Mouse (Mus musculus) urinary bladder, adult 18-20 months (tissue): ENCODE data around the gene Gm21958.
A peak's percentile ranks its signal among the peaks of the same experiment; 100 is the strongest.
"Not testable (repeated sequence)": the region's sequence is repeated elsewhere in the genome, so short reads cannot be mapped to it uniquely, and the experiment has no call there.

Experiments
- DNase-seq, 2 experiments: peaks; one replicate each; pipeline ENCODE4 v3.0.0; 2022; ENCODE audit warnings: low spot score in 2 of 2, mixed read lengths in 2 of 2

Gene Gm21958

DNA sequence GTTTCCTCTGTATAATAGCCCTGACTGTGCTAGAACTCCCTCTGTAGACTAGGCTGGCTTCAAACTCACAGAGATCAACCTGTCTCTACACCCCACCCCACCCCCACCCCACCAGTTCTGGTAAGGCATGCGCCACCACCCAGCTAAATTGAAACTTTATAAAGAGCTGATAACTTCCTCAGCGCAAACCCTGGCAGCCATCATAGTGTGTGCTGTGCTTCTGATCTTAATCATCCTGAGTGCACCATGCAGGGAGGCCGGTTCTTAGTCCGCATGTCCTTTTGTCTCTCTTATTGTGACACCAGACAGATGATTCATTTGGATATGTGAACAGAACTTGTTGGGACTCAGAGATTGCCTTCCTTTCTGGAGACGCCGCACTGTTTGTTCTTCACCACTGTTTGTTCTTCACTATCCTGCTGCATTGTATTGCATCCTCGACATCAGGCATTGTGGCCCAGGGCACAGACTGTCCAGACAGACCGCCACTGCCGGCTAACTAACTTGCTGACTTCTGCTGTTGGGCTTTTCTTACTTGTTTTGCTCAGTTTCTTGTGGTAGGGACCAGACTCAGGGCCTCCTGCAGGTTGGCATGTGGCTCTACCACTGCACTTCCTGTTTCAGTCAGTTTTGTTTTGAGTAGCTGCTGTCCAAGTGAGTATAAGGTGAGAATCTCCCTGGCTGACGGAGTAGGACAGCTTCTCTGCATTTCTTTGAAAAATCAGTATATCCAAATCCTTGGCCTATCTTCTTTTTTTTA is 9.8 kb upstream of the Gm21958 start:
- DNase-seq = peak in 1 of 2 experiments; percentile 8

DNA sequence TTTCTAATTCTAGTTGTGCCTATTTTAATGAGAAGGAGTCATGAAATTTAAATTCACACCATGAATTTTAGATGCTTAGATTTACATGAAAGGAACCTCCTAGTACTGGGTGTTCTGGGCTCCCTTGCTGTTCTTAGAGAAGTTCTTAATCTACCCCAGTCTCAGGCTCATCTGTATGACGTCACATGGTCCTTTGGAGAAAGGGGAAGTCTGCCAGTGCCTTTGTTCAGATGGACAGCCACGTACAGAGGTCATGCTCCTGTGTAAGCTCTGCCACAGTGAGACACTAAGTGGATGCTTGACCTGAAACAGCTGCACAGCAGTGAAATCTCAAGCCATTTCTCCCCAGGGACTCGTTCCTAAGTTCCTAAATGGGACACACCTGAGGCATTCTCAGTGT is 4.8 kb upstream of the Gm21958 start:
- no peak for DNase-seq

DNA sequence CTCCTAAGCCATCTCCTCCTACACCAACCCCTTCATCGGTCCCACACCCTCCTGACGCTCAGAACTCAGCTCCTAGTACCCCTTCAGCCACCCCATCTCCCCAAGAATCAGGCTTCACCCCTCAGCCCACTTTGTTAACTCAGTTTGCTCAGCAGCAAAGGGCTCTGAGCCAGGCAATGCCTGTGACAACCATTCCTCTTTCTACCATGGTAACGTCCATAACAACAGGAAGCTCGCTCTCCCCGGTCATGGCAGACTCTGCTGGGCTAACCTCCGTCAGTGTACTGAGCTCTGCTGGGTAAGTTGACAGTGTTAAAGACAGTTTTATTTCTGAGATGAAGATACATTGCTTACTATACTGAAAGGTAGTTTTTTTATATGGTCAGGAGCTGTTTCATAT is 3.2 kb upstream of the Gm21958 start:
- no peak for DNase-seq

DNA sequence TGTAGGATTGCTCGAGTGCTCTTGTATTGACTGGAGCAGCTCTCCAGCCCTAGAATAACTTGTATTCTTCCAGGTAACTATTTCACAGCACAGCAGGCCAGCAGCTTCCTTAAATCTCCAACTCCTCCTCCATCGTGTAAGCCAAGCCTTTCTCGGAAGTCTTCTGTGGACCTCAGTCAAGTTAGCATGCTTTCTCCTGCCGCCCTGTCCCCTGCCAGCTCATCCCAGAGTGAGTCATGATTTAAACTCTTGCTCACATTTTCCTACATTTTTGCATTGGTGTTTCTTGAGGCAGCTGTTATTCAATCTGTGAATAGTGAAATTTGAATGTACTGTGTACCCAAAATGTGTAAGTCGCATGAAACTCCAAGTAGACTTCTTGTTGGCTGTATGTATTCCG is 1.3 kb upstream of the Gm21958 start:
- no peak for DNase-seq

DNA sequence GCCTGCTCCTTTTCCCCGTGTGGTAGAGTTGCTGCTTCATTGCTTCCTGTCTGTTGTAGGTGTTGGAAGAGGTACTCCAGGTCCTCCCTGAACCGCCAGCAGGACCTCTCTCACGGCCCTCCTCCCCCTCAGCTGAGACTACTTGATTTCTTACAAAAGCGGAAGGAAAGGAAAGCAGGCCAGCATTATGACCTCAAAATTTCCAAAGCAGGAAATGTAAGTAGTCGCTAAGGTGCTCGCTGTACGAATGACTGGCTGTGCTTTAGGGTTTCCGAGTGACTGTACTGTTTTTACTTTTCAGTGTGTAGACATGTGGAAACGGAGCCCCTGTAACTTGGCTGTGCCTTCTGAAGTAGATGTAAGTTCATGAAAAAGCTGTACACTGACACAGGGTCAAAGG is 5.2 kb downstream of the Gm21958 start:
- no peak for DNase-seq

DNA sequence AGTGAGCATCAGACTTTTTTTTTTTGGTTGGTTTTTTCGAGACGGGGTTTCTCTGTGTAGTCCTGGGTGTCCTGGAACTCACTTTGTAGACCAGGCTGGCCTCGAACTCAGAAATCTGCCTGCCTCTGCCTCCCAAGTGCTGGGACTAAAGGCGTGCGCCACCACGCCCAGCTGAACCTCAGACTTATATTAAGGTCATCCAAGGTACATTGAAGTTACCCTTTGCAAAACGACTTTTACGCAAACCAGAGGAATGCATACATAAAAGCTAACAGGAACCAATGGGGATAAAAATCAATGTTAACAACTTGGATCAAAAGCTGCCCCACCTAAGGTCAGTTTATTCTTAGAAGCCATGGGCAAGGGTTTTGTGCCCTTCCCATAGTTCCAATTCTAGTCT is 10.0 kb downstream of the Gm21958 start:
- not testable (repeated sequence) for DNase-seq

DNA sequence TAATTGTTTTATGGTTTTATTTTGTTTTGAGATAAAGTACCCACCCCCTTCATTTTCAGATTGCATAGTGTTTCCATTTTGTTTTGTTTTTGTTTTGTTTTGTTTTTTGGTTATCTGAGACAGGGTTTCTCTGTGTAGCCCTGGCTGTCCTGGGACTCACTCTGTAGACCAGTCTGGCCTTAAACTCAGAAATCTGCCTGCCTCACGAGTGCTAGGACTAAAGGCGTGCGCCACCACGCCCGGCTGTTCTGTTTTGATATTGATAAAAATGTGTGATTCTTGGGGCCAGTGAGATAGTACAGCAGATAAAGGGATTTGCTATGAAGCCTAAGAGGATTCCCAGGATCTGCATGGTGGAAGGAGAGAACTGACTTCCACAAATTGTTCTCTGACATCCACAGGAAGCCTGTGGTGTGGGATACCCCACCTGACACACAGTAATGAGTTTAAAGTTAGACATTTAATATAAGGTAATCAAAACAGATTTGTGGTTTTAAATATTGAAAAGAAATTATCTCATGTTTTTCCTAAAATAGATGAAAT is 14.3 kb downstream of the Gm21958 start:
- no peak for DNase-seq

DNA sequence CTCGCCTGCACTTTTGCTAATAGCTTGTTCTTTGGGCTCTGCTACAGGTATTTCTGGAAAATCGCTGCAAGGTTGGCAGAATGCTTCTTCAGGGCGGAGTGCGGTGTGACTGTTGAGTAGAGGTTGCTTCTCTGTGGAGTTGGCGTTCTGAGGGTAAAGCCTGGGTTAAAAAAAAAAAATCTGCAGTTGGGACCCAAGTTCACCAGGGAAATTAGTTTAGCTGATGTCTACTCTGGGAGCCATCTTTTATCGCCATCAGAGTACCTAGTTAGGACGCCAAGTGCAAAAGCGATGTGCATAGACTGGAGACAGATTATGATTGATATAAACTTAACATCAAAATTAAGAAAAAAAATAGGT is 21.1 kb downstream of the Gm21958 start:
- DNase-seq = no peak

DNA sequence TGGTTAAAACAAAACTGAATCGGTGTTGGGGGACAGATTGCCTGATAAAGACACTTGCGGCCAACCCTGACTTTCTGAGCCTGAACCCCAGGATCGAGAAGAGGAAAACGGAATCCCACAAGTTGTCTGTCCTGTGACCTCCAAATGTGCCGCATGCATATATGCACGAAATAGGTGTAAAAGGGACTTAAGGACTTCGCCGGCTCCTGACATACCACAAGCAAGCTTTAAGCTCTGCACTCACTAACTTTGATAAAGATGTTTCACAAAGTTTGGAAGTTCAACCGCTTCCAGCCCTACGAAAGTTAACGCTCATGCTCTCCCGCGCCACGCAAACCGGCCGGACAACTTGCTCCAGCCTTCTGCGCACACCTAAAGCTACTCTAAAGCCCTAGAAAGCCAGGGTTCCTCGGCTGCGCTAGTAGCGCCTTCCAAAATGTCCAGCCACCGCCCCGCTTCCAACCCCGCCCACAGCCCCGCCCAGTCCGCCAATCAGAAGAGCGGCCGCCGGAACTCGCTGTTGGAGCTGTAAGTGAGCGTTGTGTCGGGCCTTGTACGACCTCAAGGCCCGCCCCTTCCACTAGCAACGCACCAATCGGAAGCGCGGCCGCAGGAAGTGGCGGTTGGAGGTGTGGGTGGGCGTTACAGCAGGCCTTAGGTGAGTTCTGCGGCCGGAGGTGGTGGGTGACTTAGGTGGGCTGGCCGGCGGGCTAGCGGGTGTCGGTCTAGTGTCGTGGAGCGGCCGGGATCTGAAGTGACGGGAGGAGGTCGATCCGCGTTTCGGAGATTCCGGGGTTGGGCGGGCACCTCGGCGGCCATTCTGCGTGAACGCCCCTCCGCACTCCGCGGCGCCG is 21.7 kb downstream of the Gm21958 start, which contains the start of gene Supt20:
Supt20 (plus strand) TSS at position 606 of the 854 bp plus-strand sequence.
- DNase-seq = peak; percentile 86 to 88

DNA sequence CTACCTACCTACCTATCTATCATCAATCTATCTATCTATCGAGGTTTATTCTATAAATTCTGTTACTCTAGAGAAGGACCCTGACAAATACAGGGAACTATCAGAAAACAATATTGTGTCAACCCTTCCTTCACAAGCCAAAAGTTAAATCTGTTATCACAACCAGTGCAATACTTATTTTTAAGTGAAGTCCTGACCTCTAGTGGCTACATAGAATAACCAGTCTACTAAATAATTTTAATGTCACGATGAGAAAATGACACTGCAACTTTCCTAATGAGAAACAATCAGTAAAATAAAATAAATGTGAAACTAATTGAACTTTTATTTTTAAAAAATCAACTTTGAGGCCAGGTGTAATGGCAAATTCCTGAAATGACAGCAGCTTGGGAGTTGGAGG is 25.1 kb downstream of the Gm21958 start:
- no peak for DNase-seq

DNA sequence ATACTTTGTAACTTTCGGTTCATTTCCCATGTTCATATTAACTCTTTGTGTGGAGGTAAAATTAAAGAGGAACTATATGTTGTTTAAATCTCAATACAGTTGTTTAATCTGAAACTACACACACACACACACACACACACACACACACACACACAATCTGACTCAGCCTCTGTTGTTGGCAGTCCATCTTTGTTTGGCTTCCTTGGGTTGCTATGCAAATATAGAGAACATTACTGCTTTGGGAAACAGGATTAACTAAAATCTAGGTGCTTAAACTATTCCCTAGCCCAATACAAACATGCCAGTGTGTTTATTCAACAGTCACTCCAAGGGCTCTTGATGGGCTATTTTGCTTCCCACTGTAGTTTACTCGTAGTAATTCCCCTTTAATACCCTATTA is 26.9 kb downstream of the Gm21958 start:
- peak in 1 of 2 experiments; percentile 29 for DNase-seq

DNA sequence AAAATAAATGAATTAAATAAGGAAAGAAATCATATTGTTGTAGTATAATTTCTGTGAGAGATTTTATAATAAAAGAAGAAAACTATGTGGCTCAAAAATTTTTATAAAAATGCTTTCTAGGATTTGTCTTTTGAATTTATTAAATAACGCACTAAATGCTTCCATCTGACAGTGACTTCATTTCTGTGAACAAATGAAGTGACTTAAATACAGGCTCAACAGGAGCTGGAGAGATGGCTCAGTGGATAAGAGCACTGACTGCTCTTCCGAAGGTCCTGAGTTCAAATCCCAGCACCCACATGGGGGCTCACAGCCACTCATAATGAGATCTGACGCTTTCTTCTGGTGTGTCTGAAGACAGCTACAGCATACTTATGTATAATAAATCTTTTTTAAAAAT is 29.0 kb downstream of the Gm21958 start:
- DNase-seq = no peak

DNA sequence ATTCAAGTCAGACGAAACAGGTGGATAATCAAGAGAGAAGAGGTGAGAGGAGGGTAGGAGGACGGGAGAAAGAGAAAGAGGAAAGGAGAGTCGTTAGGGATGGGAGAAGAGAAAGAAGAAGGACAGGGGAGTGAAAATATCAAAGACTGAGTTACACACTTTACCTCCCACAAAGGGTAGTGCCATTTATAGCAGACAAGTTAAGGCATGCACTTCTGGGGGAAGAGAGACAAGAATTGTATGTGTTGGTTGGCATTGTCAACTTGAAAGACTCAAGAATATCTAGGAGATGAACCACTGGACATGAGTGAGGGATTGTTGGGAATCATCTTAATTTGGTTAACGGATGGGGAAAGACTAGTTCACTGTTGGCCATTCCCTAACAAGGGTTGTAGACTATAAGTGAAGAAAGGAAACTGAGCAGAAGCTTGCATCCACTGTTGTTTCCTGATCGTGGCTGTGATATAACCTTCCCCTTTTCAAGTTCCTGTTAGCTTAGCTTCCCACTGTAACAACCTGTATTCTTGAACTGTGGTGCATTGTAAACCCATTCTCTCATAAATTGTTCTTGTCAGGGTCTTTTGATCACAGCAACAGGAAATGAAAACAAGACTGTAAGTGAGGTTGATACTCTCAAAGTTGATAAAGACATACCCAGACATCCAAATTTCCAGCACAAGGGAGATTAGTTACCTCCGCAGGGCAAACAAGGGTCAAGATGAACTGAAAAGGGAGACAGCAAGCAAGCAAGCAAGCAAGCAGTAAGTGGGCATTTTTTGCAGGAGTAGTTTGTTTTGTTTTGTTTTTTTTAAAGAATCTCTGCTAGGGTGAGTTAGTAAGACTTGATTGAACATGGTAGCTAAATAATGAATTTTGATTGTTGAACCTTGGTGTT is 32.6 kb downstream of the Gm21958 start:
- no peak for DNase-seq

DNA sequence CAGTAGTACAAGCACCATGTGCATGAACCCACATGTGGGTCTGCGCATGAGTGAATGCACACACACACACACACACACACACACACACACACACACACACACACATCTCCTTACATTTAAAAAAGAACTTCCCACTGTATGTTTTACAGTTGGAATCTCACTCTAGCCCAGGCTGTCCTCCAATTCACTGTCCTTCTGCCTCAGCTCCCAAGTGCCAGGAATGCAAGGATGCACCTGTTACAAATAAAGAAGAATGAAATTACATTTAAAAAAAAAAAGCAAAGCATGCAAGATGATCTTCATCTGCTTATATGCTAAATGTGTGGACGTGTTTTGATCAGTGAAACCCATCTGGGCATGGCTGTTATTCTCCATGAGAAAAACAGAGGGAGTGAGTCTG is 37.3 kb downstream of the Gm21958 start:
- DNase-seq = no peak

DNA sequence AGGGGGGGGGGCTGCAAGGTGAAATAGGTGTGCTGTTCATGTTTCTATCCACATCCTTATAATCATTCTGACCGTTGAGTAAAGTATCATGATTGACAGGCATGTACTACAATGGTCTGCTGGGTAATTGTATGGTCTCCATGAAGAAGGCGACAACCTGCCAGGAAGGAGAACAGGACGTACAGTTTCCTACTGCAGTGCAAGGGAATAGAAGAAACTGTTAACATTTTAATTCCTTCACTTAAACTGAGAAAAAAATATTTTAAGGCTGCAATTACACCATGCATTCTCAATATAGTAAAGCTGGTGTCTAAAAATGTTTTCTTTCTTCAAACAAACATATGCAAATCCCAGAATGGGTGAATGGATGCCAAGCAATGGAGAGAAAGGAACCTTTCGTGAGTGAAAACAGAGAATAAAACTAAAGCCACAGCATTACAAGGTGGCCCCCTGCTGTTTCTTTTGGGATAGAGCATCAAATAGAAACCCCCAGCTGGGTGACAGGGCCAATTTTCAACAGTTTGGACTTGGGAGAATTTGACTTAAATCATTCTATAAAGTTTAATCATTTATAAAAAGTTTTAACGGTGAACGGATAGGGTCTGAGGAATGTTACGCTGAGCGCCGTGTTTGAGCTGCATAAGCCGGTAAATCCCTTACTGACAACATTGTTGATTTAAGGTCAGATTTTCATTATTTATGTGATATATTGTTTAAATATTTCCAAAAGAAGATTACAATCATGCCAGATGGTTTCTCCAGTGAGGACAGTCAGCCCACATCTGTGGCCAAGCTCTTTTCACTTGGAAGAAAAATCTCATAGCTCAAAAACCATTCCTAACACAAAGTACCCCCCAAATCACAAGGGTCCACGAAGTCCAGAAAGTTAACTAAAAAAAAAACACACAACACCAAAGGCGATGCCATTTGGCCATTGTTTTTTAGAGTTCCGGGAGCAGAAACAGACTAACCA is 41.3 kb downstream of the Gm21958 start:
- peak in 1 of 2 experiments; percentile 20 for DNase-seq

DNA sequence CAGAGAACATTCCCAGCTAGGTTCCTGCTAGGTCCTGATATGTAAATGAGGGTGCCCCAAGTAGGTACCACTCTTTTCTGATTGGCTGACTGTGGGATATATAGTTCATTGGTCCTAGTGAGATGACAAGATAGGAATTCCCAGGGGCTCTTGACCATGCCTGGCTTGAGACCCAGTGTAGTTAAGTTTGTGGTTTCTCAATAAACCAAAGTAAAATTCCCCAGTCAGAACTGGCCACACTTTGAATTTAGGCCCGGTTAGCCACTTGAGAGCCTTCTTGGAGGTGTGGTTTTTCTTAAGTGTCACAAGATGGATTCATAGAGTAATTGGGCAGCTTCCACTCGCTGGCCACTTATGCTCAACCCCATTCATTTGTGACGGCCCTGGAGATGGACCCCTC is 42.0 kb downstream of the Gm21958 start:
- no peak for DNase-seq

DNA sequence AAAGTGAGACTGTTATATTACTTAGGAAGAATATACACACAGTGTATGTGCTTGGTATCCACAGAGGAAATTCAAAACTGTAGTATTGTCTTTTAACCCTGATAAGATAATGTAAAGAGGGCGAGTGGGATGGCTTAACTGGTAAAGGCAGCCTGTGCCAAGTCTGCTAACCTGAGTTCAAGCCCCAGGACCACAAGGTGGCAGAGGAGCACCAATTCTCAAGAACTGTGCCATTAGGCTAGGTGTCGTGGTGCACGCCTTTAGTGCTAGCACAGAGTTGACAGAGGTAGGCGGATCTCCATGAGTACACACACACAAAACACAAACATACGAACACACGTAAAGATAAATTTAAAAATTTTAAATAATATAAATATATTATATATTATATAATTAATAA is 44.6 kb downstream of the Gm21958 start:
- no peak for DNase-seq

DNA sequence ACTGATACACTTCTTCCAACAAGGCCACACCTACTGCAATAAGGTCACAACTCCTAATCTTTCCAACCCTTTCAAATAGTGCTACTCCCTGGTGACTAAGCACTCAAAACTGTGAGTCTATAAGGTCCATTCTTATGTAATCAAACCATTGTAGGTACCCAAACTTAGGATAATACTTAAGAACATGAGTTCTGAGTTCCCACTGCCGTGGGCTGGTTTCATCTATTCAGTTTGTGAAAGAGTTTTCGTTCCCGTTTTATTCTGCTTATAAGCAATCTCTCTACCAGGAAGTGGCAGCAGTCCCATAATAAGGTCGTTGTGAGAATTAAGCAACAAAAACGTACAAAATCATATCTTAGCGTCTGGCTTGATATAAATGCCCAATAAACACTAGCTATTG is 45.4 kb downstream of the Gm21958 start:
- DNase-seq = no peak

DNA sequence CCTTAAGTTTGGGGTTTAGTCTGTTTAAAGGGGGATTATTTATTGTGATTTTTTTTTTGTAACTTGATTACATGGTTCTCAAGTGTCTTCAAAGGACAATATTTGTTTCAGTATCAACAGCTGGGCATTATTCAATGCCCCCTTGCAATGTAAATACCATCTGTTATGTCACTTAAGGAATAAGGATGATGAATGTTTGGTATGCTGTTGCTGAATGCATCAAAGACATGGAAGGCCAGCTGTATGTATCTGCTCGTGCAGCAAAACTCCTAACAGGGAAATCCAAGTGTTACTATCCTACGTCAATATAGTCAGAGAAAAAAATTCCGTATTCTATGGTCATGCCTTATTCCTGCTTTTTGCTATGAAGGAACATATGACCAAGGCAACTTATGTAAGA is 46.0 kb downstream of the Gm21958 start:
- DNase-seq = no peak
